Mouse (Mus musculus): Measurements from ENCODE around the gene Ndufa1.
"Not testable (repeated sequence)": the region's sequence is repeated elsewhere in the genome, so short reads cannot be mapped to it uniquely, and the experiment has no call there.

The Ndufa1 gene

GRCm38 (mm10) chrX:37191105-37191743 lies at the start of gene Ndufa1, which contains the start of gene Rnf113a1:
Gene Ndufa1, minus strand, starts transcription at chrX:37191163.
Gene Rnf113a1, plus strand, starts transcription at chrX:37191245.
- DNase-seq, result peak; percentile 86

- DNase-seq, result not testable (repeated sequence)
Measured at GRCm38 (mm10) chrX:37222158-37222557, 31.2 kb upstream of the Ndufa1 start, which contains the start of gene Rhox1. Gene Rhox1, minus strand, starts transcription at chrX:37222258.

GRCm38 (mm10) chrX:37210941-37211340 lies 20.0 kb upstream of the Ndufa1 start, which contains the start of gene Gm9:
Gene Gm9, minus strand, starts transcription at chrX:37211041.
- no peak for DNase-seq

- DNase-seq, result no peak
Measured at GRCm38 (mm10) chrX:37198676-37199075, 7.7 kb upstream of the Ndufa1 start.

- DNase-seq, result peak; percentile 19
Measured at GRCm38 (mm10) chrX:37191744-37192379, 899 bp upstream of the Ndufa1 start.

GRCm38 (mm10) chrX:37190755-37191104 lies 233 bp downstream of the Ndufa1 start:
- no peak for DNase-seq

- not testable (repeated sequence) for DNase-seq
Measured at GRCm38 (mm10) chrX:37184401-37184800, 6.6 kb downstream of the Ndufa1 start.

GRCm38 (mm10) chrX:37168742-37169141 lies 22.2 kb downstream of the Ndufa1 start, which contains the start of gene Akap14:
Gene Akap14, minus strand, starts transcription at chrX:37168842.
- no peak for DNase-seq

- peak; percentile 58 for DNase-seq
Measured at GRCm38 (mm10) chrX:37167085-37167484, 23.9 kb downstream of the Ndufa1 start.

GRCm38 (mm10) chrX:37163115-37163514 lies 27.8 kb downstream of the Ndufa1 start:
- DNase-seq, result no peak

- DNase-seq, result no peak
Measured at GRCm38 (mm10) chrX:37161169-37161568, 29.8 kb downstream of the Ndufa1 start.

- no peak for DNase-seq
Measured at GRCm38 (mm10) chrX:37157839-37158238, 33.1 kb downstream of the Ndufa1 start.

- DNase-seq, result peak; percentile 21
Measured at GRCm38 (mm10) chrX:37144954-37145353, 46.0 kb downstream of the Ndufa1 start.

GRCm38 (mm10) chrX:37144498-37144897 lies 46.5 kb downstream of the Ndufa1 start:
- not testable (repeated sequence) for DNase-seq

GRCm38 (mm10) chrX:37141732-37142131 lies 49.2 kb downstream of the Ndufa1 start:
- no peak for DNase-seq
